Mouse (Mus musculus) cerebellum, adult 2 months (tissue): ENCODE measurements around the gene Sarnp.

Source experiments
- CTCF ChIP-seq: fragments of 200-500 bp; IDR thresholded peaks from 2 replicates; pipeline ENCODE4 v1.5.1; 2011; ENCODE audit warnings: low read depth, mild to moderate bottlenecking, control low read depth, low read length, moderate library complexity, borderline replicate concordance; ENCODE audit not compliant: insufficient read depth
- POLR2A ChIP-seq: fragments of 200-500 bp; IDR thresholded peaks from 2 replicates; pipeline ENCODE4 v1.6.1; 2011; ENCODE audit warnings: low read length, control low read depth, borderline replicate concordance; ENCODE audit not compliant: insufficient read depth

DNA sequence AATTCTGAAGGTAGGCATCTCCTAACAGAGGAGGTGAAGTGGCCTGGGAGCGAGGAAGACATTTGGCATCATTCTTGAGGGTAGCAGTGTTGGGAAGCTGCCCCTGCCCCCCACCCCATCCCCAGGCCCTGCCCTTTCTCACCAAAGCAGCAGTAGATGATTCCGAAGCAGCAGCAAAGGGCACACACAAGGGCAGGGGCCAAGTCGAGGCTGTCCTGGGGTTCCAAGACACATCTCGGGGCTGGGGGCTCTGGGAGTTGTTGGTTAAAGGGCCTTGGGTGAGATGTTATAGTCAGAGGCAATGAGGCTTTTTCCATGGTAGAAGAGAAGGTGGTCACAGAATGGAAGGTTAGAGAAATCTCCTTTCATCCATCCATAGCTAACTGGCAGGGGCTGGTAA is 14.2 kb upstream of the Sarnp start:
- TF ChIP-seq POLR2A (no peak), CTCF (no peak)
